ENCODE assay signal across 30 mouse cellular contexts in genomic region chr13:42968537-42968936, GRCm38 (mm10).
"Had no signal": no experiment of that assay in that cellular context is flagged by ENCODE, and none has a peak within 500 bp of the region (broad histone marks: within the 10 kb centered on the region; RNA-seq: fewer than 3 reads in every experiment).

No protein-coding gene starts in this region.

- H3K4me3 ChIP-seq: limb, embryonic 10.5 days; limb, embryonic 12.5 days; limb, embryonic 13.5 days; limb, embryonic 15.5 days; liver, embryonic 12.5 days; liver, embryonic 13.5 days; liver, embryonic 15.5 days; lung, embryonic 15.5 days; megakaryocyte, embryonic 14.5 days; midbrain, embryonic 10.5 days; midbrain, embryonic 12.5 days; midbrain, embryonic 13.5 days; midbrain, embryonic 15.5 days; myocyte; neural tube, embryonic 12.5 days had no signal

- H3K27ac ChIP-seq: limb, embryonic 10.5 days; limb, embryonic 12.5 days; limb, embryonic 13.5 days; limb, embryonic 15.5 days; liver, embryonic 12.5 days; liver, embryonic 13.5 days; liver, embryonic 14.5 days; liver, embryonic 15.5 days; lung, embryonic 15.5 days; macrophage; midbrain, embryonic 10.5 days; midbrain, embryonic 12.5 days; midbrain, embryonic 13.5 days; midbrain, embryonic 15.5 days; neural tube, embryonic 12.5 days had no signal

- DNase-seq: left cerebral cortex, postnatal 4 days; liver; liver, embryonic 13.5 days; liver, postnatal 0 days; lung, adult 18-20 months; lung, adult 2 months; lung, embryonic 14.5 days; lung, postnatal 10 days; lung, postnatal 14 days; lung, postnatal 36 days; lung, postnatal 4 days; midbrain, embryonic 14.5 days had no signal

- ATAC-seq: liver, embryonic 12.5 days; liver, postnatal 0 days; lung, postnatal 0 days; midbrain, embryonic 13.5 days; midbrain, embryonic 15.5 days; midbrain, embryonic 16.5 days had no signal
